Mouse (Mus musculus) brain, adult 2 months (tissue): Measurements from ENCODE around the gene Bnc2.

Experiments used
- DNase-seq: peaks from one replicate; pipeline ENCODE4 v3.0.0; 2011; ENCODE audit warnings: low read depth, low spot score

Bnc2 gene

DNA sequence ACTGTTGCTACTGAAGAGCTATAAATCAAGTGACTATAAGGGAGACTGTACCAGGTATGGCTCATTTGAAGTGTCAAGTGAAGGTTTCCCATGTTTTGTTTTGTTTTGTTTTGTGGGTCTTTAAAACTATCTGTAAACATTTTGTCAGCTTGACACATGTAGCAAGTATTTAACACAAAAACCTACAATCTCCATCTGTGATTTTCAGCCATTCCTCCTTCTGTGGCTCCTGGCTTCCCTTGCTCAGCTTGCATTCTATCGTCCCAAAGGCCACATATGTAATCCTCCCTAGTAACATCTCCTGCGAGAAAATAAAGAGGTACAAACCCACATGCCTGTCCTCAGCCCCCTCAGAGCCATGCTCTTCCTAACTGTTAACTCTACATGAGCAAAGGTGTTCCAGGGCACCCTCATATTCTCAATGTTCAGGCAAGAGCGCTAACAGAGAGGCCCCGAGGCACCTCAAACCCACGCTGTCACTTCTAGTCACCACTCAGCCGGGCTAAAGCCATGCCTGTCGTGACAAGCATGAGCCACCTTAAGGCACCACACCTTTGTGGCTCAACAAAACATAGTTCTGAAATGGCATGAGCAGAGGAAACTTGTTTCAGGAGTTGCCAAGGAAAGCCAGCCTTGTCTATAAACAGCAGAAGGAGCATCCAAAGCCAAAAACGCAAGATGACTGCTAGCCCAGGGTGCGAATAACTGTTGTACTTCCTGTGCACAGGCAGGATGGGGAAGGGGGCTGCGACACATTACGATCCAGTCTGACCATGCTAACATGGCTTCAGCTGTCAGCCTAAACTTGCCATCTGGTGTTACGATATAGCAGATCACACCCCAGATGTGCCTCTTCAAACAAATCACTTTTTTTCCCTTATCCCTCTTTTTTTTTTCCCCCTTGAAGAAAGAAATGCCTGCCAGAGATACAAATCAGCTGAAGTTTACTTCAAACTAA, 42.0 kb downstream of the Bnc2 start:
- no peak for DNase-seq

DNA sequence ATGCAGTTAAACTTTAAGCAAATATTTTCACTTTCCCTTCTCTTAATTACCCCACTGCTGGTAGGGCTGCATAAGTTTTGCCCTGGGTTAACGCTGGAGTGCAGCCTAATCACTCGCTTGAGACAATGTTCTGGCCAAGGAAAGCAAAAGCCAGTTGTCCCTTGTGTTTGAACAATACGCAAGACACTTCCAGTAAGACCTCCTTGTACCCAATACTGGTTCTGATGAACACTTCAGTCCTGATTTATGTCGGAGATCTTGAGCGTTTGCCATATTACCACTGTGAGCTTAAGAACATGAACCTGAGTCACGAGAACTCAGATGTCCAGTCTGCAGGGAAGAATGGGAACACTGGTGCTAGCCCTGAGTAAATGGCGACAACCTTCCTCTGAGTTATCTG, 47.5 kb downstream of the Bnc2 start:
- no peak for DNase-seq

DNA sequence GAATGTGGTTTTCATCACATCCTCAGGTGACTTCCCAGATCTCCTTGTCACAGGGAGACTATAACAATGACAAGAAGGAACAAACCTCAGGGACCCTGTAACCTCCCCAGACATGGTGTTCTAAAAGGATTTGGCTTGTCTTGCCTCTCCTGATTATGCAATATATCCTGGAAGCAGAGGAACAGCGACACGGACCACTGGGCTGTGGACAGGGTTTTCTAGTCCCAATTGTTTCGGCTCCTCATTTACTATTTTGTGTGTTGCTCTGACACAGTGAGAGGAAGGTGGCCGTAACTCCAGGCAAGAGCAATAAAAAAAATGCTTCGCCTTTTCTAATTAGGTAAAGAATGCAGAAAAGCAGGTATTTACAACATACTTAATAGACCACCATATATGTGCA, 51.8 kb downstream of the Bnc2 start:
- no peak for DNase-seq

DNA sequence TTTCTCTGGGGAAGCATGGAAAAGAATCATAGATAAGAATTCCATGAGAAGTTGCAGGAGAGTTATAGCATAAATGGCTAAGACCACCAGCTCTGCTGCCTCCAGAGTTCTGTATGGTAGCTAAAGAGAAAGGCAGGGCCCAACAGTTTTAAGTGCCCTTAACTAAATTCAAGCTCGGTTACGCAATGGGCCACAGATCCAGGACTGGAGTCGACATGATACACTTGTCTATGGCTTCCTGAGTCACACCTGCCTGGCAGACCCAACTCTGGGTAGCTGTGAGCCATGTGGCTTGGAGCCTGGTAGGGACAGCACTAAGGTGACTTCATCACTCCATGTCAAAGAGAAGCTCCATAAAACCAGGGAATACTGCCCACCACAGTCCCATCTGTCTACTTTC, 53.3 kb downstream of the Bnc2 start:
- no peak for DNase-seq

DNA sequence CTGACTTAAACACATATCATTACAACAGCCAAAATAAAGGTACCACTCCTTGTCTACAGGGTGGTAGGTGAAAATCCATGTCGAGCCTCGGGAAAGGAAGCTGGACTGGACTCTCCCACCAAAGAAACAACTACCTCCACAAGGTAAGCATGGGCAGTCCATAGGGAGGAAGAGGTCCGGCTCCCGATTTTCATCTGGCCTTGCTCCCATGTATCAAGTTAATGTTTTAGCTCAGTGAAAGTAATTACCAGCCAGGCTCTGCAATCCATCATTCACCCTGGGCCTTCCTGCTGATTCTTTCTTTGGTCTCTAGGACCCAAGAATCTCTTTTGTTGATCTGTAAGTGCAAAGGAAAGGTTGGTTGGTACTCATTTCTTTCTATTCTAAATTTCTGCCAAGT, 65.2 kb downstream of the Bnc2 start:
- no peak for DNase-seq

DNA sequence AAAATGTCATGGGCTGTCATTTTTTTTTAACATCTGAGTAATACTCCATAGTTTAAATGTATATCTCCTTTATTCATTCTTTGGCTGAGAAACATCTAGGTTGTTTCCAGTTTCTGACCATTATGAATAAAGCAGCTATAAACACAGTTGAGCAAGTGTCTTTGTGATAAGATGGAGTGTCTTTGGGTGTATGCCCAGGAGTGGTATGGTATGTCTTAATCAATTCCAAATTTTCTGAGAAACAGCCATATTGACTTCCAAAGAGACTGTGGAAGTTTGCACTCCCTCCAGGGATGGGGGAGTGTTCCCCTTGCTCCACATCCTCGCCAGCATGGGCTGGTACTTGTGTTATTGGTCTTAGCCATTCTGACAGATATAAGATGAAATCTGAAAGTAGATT, 70.6 kb downstream of the Bnc2 start:
- no peak for DNase-seq

DNA sequence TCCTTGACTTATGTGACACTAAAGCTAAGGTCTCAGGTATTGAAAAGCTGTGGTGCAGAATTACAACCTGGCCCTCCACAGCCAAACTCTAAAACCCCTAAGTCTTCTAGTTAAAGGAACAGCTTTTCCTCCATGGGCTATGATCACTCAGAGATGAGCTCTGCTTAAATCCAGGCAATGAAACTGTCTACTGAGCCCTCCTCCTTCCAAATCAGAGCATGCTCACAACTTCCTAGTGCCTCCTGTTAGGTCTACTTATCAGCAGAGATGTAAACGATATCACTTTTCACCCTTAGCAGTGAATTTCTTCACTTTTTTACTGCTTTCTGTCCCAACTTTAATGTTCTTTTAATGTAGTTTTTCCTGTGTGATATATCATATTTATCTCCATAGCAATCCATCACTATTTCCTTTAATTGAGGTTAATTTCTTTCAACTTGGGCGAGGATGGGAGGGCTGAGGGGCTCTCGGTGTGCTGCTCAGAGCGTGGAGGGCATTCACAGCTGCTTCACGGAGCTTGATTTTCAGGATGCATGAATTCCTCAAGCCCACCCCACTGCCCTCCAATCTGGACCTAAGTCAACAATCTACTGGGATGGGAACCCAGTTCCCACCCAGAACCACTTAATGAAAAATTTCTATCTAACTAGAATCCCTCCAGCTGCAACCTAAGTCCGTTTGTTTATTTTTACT, 94.7 kb downstream of the Bnc2 start:
- DNase-seq, result no peak

DNA sequence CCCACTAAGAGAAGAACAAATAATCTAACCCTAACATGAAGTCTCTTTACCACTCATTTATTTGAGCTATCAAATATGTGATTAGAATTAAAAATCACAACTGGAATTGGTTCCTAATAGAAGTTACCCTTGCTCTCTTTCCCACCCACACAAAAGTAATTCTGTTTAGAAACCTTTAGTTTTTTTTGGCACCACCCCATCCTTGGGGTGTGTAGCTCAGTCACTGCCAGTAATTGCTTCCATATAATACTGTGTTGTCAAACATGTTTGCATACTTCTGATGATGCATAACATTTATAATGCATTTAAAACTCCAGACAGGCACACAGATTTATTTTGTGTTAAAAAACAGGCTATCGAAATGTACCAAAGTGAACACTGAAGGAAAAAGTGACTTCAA, 96.8 kb downstream of the Bnc2 start:
- DNase-seq, result no peak

DNA sequence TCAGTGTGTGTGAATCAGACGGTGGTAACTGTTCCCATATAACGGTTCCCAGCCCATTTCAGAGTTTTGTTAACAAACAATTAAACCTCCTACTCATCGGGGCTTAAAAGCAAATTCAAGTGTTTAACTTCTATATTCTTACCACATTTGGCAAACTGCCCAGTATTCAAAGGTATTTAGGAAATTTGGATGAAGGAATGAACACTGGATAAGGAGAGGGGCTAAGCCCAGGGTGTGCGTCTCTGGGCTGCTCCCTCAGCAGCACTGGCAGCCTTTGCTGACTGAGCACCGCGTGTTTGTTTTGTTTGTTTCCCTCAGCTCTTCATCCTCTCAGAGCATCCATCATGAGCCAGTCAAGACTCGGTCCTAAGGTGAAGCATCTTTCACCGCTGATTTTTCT, 109.0 kb downstream of the Bnc2 start:
- DNase-seq, result no peak

DNA sequence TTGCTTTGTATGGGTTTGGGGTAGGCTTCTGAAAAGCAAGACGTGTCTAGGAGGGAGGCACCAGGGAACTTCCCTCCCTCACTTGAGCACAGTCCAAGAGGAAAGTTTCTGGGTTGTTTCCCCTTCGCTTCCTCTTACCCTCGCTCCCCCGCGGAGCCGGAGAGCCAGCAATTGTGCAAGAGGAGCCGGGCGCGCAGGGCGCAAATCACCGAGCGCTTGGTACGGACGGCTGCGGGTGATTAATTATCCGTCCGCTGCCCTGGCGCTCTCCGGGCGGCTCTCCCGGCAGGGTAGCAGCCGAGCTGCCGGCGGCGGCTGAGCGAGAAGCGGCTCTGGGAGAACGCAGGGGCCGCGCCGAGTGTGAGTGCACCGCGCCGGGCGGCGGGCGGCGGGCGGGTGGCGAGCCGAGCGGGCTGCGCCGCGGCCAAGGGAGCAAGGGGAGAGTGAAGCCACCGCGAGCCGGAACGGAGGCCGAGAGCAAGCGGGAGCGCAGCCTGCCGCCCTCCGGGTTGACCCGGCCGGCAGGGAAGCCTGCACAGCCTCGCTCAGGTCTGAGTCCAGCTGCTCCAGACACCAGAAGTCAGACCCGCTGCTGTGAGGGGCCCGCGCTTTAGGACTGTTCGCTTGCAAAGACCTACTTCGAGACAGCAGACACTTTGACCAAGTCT, 129.7 kb downstream of the Bnc2 start:
- peak; percentile 34 for DNase-seq

DNA sequence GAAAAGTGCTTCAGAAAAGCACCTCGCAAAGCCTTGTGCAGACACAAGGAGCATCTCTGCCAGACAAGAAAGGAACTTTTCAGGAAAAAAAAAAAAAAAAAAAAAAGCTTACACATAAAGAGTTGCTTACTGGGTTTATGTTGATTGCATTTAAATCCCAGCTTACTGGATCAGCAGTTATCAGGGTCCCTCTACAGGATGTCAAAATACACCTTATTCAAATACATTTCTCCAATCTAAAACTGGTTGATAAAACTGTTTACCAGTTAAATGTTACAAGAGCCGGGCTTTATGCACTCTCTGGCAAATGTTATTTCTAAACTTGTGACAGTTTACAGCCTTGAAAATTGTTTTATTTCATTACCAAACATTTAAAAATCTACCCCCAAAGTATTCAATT, 130.4 kb downstream of the Bnc2 start:
- DNase-seq, result no peak

DNA sequence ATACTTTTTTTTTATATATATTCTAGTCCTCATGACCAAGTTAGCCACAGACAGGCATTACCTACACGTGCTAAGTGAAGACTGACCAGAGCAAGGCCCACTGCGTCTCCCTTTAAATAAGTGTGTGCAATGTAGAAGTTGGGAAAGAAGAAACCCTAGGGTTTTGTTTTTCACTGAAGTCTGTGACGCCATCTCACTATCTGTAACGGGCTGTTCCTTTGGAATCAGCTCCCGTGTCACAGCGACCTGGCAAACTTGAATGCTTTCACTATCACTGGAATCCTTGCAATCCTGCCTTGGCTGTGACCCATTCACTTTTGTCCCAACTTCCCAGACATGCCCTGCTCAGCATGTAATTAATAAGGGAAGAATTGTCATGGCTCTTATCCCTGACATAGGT, 134.5 kb downstream of the Bnc2 start:
- DNase-seq, result no peak

DNA sequence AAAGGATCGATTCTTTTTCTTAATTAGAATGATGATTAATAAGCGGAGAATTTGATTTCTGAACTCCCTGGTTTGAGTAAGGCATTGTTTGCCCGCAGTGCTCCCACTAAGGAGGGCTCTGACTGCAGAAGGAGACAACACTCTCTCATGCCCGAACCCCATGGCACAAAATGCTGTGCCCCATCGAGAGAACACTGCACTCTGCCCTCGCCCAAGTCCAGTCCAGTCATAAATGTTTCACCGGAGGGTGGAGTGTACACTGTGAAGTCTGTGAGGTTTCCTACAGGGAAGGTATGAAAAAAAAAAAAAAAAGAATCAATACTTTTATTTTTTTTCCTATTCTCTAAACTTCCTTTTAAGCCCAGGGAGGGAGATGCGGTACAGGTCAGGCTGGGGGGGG, 135.7 kb downstream of the Bnc2 start:
- DNase-seq, result no peak

DNA sequence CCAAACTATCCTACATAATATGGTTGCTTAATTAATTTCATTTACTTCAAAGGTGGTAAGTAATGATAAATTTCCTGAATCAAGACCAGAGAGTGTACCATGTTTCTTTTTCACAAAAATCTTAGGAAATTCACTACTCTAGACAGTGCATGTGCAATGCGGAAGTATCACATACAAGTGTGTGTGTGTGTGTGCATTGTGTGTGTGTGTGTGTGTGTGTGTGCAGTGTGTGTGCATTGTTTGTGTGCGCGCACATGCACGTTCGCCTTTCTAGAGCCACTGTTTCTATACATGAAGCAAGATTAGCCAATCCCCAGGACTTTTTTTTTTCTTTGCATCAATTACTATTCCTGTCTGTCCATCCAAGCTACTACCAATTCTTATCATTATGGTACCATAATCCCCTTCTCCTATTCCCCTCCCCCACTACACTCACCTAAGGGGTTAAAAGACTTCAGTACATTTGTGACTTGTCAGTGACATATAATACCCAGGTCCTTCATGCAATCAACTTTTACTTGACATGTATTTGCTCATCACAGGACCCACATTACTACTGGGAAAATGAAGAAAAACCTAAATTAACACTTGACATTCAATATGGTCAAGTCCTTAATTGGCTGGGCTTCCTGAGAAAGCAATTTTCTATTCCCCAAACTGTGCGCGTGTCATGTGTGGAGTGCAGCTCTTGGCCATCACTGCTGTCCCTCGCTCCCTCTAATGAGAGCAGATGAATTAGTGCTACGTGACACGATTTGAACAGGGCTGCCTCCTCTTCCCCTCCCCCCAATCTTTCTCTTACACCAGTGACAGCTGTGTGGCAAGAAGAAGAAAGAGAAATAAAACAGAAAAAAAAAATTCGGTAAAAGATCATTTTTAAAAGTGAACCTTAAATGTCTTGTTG, 145.9 kb downstream of the Bnc2 start:
- DNase-seq, result no peak

DNA sequence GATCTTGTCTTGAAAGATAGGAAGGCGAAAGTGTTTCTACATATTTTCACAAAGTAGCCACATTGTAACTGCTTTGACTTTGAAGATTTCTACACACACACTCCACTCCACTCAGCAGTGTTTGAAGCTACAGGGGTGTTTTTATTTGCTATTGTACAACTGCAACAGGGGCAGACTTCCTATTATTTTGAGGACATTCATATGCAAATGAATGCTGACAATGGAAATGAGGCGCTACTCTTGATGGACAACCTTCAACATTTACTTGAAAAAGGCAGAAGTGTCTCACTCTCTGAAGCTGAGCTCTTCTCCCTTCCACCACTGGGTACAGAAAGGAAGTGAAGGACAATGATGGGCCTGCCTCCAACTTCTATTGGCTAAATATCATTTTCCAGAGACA, 146.7 kb downstream of the Bnc2 start:
- no peak for DNase-seq

DNA sequence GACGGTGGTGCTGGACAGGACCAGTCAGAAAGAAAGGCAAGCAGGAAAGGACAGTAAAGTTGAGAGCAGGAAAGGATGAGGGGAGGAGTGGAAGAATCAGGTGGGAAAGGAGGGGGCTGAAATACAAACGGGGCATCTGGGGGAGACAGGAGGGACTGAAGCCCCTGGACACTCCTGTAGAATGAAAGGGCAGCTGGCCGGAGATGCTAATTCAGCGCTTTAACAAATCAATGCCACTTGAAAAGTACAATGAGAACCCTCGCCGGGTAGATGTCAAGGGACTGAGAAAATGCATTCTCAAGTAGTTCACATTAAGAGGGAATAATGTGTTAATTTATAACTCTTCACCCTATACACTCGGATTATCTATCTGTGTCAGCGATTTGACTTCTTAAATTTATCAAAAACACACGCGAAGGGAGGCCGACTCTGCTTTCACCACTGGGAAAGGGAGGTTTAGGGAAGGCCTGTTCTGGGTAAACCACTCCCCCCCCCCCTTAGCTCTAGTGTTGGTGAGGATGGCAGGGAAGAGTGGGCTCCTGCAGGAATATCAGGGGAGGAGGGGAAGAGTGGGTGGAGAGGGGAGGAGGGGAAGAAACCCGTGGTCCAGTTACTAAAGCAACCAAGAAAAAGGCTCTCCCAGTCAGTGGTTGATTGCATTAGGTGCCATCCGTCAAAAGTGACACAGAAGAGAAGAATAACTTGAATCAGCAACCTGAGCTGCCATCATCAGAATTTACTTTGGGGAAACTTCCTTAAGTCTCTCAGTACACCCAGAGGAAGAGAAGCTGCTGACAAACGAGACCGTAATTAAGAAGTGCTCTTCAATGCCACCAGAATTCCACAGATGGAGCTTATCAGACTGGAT, 147.8 kb downstream of the Bnc2 start:
- no peak for DNase-seq

DNA sequence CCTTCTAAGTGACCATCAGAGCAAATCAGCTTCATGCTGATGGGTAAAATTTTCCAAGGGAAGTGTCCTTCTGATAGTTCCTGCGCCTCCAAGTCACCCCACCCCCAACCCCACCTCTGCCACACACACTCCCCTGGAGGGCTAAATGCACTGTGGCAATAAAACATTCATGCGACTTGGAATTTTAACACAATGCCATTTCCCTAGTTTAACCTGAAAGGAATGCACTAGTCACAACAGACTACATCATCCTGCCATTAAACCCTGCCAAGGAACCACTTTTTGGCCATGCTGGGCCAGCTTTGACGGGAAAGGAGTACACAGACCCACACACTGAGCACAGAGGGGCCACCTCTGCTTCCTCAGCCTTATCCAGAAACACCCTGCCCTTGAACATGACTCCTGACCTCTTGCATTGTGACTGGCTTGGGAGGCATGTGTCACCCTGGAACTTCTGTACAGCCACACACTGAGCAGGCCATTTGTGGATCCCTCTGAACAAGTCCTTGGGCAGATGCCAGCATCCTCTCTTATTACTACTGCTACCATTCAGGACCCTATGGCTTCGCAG, 151.3 kb downstream of the Bnc2 start:
- DNase-seq, result no peak

DNA sequence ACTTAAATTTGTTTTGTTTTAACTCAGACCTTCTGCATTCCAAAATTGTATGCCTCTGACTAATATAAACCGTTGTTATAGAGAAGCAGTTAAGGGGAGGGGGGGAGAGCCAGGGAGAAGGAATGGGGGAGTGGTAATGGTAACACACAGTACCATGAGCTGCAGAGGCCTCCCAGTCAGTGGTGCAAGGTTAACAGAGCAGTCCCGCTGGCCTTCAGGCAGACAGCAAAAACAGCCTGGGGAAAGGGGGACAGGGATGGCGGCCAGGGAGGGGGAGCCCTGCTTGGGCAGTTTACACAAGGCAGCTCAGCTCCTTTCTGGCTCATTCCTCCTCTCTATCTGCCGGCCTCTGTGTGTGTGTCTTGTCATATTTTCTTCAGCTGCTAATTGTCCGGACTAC, 151.9 kb downstream of the Bnc2 start:
- no peak for DNase-seq

DNA sequence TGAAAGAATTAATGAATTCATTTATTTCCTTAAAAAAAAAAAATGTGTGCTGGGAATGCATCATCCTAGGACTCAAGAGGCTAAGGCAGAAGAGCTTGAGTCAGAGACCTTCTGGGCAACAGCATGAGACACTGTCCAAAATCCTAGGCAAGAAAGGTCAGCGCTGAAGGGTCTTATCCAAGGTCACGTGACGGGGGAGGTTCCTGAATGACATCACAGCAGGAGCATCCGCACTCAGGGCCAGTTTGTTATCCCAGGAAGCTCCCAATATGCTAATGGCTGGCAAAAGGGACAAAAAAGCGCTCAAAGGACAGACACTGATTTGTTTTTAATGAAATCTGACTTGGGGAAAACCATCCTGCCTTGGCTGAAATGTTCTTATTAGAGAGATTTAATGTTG, 153.5 kb downstream of the Bnc2 start:
- no peak for DNase-seq

DNA sequence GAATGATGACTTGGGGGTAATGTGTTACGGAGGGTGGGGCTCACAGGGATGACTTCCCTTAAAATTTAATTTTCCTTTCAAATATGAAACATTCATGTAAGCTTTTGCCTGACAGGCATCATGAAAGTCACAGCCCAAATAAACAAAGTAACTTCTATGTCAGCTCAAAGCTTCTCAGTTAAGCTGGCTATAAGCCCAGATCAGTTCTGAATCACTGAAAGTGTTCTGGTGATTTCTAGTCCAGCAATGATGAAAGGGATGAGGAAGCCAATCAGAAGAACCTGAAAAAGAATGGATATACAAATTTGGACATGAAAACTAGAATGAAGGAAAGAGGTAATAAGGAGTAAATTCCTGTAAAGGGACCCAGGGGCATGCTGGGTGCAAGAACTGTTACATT, 164.6 kb downstream of the Bnc2 start:
- peak; percentile 8 for DNase-seq
